Mouse (Mus musculus): Measurements from ENCODE around the gene Mdga2.

GRCm38 (mm10) chr12:66705015-66705414 is 517.3 kb downstream of the Mdga2 start:
- TF ChIP-seq POLR2A (IDR thresholded peaks at IDR 0.05; ENCODE audit: low read depth, low read length) (no peak), CTCF (IDR thresholded peaks at IDR 0.05; ENCODE audit: borderline replicate concordance, insufficient read depth, low read length) (no peak)

Measured in embryonic fibroblast, embryonic 13.5 days (primary cell).